Mouse (Mus musculus) lung, embryonic 14.5 days (tissue): ENCODE data around the gene Casz1. TPM values are rescaled to one million over a fixed set of nuclear protein-coding genes. Genes with fewer than 3 reads are reported as not detected.
A peak's percentile ranks its signal among the peaks of the same experiment; 100 is the strongest.

ENCODE experiments used
- ATAC-seq: fragments of 200-750 bp; cut with Nextera tagmentation; 2 replicates; pipeline ENCODE4 v1.8.0; 2017; ENCODE audit warnings: mild to moderate bottlenecking, moderate TSS enrichment, moderate library complexity; ENCODE audit not compliant: insufficient read depth
- DNase-seq: peaks from one replicate; pipeline ENCODE4 v3.0.0-alpha.2; 2015
- H3K27ac ChIP-seq: fragments of 300-500 bp; sonication (generic); 2 replicates; pipeline ENCODE4 v1.5.1; 2014; ENCODE audit warnings: low read depth, mild to moderate bottlenecking, moderate library complexity
- H3K27me3 ChIP-seq: fragments of 300-500 bp; sonication (generic); 2 replicates; pipeline ENCODE4 v1.6.1; 2014; ENCODE audit warnings: low read length, control low read depth; ENCODE audit not compliant: insufficient read depth
- H3K36me3 ChIP-seq: fragments of 300-500 bp; sonication (generic); 2 replicates; pipeline ENCODE4 v1.6.1; 2014; ENCODE audit warnings: control low read depth; ENCODE audit not compliant: insufficient read depth
- H3K4me1 ChIP-seq: fragments of 300-500 bp; sonication (generic); 2 replicates; pipeline ENCODE4 v1.6.1; 2014; ENCODE audit warnings: antibody characterized with exemption, control low read depth; ENCODE audit not compliant: insufficient read depth
- H3K4me2 ChIP-seq: fragments of 300-500 bp; sonication (generic); 2 replicates; pipeline ENCODE4 v1.6.1; 2014; ENCODE audit warnings: mild to moderate bottlenecking
- H3K4me3 ChIP-seq: fragments of 300-500 bp; sonication (generic); 2 replicates; pipeline ENCODE4 v1.5.1; 2014; ENCODE audit warnings: low read depth, low read length
- H3K9ac ChIP-seq: fragments of 300-500 bp; sonication (generic); 2 replicates; pipeline ENCODE4 v1.6.1; 2014
- H3K9me3 ChIP-seq: fragments of 300-500 bp; sonication (generic); 2 replicates; pipeline ENCODE4 v1.6.1; 2016; ENCODE audit warnings: low read depth, low read length, control low read depth
- CTCF ChIP-seq: IDR thresholded peaks from 2 replicates; pipeline ENCODE4 v1.5.1; 2016; ENCODE audit warnings: antibody characterized with exemption, low read depth
- WGBS: fragments of 180-500 bp; shearing (Covaris S2); extraction: QIAGEN DNeasy Blood & Tissue Kit; methylation state at CpG from one replicate; pipeline ENCODE4 v1.1.7; 2014; 5-methylcytosine and 5-hydroxymethylcytosine counted together
- polyA plus RNA-seq: library from polyadenylated mRNA; unstranded; fragments of >200 nt; fragmentation: Nextera tagmentation; extraction: Ambion mirVana; gene quantifications from 2 replicates; pipeline ENCODE4 v1.2.1, GENCODE M21; 2014

The Casz1 gene
- polyA plus RNA-seq, 1 experiment from 2014 or later, result 8.3 TPM

- 8% methylated on average over 21 of the region's 21 CpGs for WGBS
- no peak overlapping the region for H3K4me2 ChIP-seq
Measured at GRCm38 (mm10) chr4:148770582-148771408, 33.4 kb upstream of the Casz1 start.

GRCm38 (mm10) chr4:148771409-148771929 is 32.8 kb upstream of the Casz1 start:
- H3K9ac ChIP-seq, result no peak overlapping the region
- DNase-seq, result no peak
- no peak overlapping the region for H3K4me3 ChIP-seq

More at GRCm38 (mm10) chr4:148770582-148771408, 33.4 kb upstream of the Casz1 start:
- ATAC-seq (peak; percentile 55), DNase-seq (no peak)
- Histone ChIP-seq H3K36me3 (no peaks in the 10 kb centered on the region), H3K9me3 (no peaks in the 10 kb centered on the region), H3K4me1 (no peaks in the 10 kb centered on the region), H3K9ac (no peak overlapping the region), H3K27ac (no peak overlapping the region), H3K27me3 (peaks cover 30% of the 10 kb centered on the region), H3K4me3 (no peak overlapping the region)
- TF ChIP-seq CTCF, result no peak

GRCm38 (mm10) chr4:148772658-148773057 is 31.6 kb upstream of the Casz1 start:
- no peak overlapping the region for H3K4me2 ChIP-seq
- ATAC-seq (no peak), DNase-seq (no peak)
- no peaks in the 10 kb centered on the region for H3K4me1 ChIP-seq
- H3K36me3 ChIP-seq, result no peaks in the 10 kb centered on the region
- no peaks in the 10 kb centered on the region for H3K9me3 ChIP-seq
- no peak overlapping the region for H3K27ac ChIP-seq
- no peak overlapping the region for H3K9ac ChIP-seq
- WGBS, result 47% methylated on average over 6 of the region's 6 CpGs
- peaks cover 30% of the 10 kb centered on the region for H3K27me3 ChIP-seq
- TF ChIP-seq CTCF, result no peak
- H3K4me3 ChIP-seq, result no peak overlapping the region

More at GRCm38 (mm10) chr4:148771409-148771929, 32.8 kb upstream of the Casz1 start:
- Histone ChIP-seq H3K27me3 (peaks cover 30% of the 10 kb centered on the region), H3K4me2 (no peak overlapping the region; the same call in 1 of the 2 replicates), H3K4me1 (no peaks in the 10 kb centered on the region), H3K9me3 (no peaks in the 10 kb centered on the region), H3K36me3 (no peaks in the 10 kb centered on the region), H3K27ac (no peak overlapping the region)
- no peak for ATAC-seq
- peak; percentile 24; the same call in 1 of the 2 replicates for TF ChIP-seq CTCF
- 4% methylated on average over 14 of the region's 14 CpGs for WGBS

- Histone ChIP-seq H3K27me3 (peaks cover 30% of the 10 kb centered on the region), H3K27ac (no peak overlapping the region), H3K4me3 (no peak overlapping the region), H3K4me2 (no peak overlapping the region), H3K9ac (no peak overlapping the region), H3K9me3 (no peaks in the 10 kb centered on the region), H3K4me1 (no peaks in the 10 kb centered on the region), H3K36me3 (no peaks in the 10 kb centered on the region)
- TF ChIP-seq CTCF, result no peak
- 72% methylated on average over 6 of the region's 6 CpGs for WGBS
- ATAC-seq (no peak), DNase-seq (no peak)
Measured at GRCm38 (mm10) chr4:148774036-148774435, 30.2 kb upstream of the Casz1 start.

- WGBS, result 55% methylated on average over 10 of the region's 10 CpGs
- Histone ChIP-seq H3K4me1 (no peaks in the 10 kb centered on the region), H3K36me3 (no peaks in the 10 kb centered on the region), H3K4me2 (no peak overlapping the region), H3K27me3 (peaks cover 21% of the 10 kb centered on the region), H3K9me3 (no peaks in the 10 kb centered on the region), H3K4me3 (no peak overlapping the region), H3K27ac (no peak overlapping the region), H3K9ac (no peak overlapping the region)
- DNase-seq (no peak), ATAC-seq (no peak)
- no peak for TF ChIP-seq CTCF
Measured at GRCm38 (mm10) chr4:148775476-148776269, 28.6 kb upstream of the Casz1 start.

GRCm38 (mm10) chr4:148780097-148780621 is 24.1 kb upstream of the Casz1 start:
- ATAC-seq, result no peak
- no peaks in the 10 kb centered on the region for H3K4me1 ChIP-seq
- H3K9me3 ChIP-seq, result no peaks in the 10 kb centered on the region
- H3K4me2 ChIP-seq, result no peak overlapping the region
- H3K4me3 ChIP-seq, result no peak overlapping the region
- no peak for DNase-seq
- no peak overlapping the region for H3K27ac ChIP-seq
- no peaks in the 10 kb centered on the region for H3K27me3 ChIP-seq
- H3K36me3 ChIP-seq, result no peaks in the 10 kb centered on the region
- no peak for TF ChIP-seq CTCF
- WGBS, result 39% methylated on average over 8 of the region's 8 CpGs
- H3K9ac ChIP-seq, result no peak overlapping the region
